Mouse (Mus musculus) heart, embryonic 11.5 days (tissue): ENCODE results near the gene Sowahc. TPM values are rescaled to one million over a fixed set of nuclear protein-coding genes. Genes with fewer than 3 reads are reported as not detected.

Source experiments
- ATAC-seq: fragments of 200-750 bp; cut with Nextera tagmentation; replicated peaks from 2 replicates; pipeline ENCODE4 v1.8.0; 2017; ENCODE audit warnings: moderate library complexity; ENCODE audit not compliant: insufficient number of reproducible peaks, low FRiP score, low TSS enrichment
- H3K27ac ChIP-seq: fragments of 300-500 bp; sonication (generic); 2 replicates; pipeline ENCODE4 v1.5.1; 2014; ENCODE audit warnings: mild to moderate bottlenecking, low read depth, low read length
- H3K27me3 ChIP-seq: fragments of 300-500 bp; sonication (generic); 2 replicates; pipeline ENCODE4 v1.6.1; 2014; ENCODE audit warnings: mild to moderate bottlenecking, low read length, mixed read lengths; ENCODE audit not compliant: control insufficient read depth, insufficient read depth
- H3K36me3 ChIP-seq: fragments of 300-500 bp; sonication (generic); 2 replicates; pipeline ENCODE4 v1.6.1; 2014; ENCODE audit warnings: mild to moderate bottlenecking, low read length, moderate library complexity, mixed read lengths; ENCODE audit not compliant: control insufficient read depth, insufficient read depth
- H3K4me1 ChIP-seq: fragments of 300-500 bp; sonication (generic); 2 replicates; pipeline ENCODE4 v1.6.1; 2014; ENCODE audit warnings: low read length; ENCODE audit not compliant: control insufficient read depth, insufficient read depth
- H3K4me2 ChIP-seq: fragments of 300-500 bp; sonication (generic); 2 replicates; pipeline ENCODE4 v1.6.1; 2014; ENCODE audit warnings: mild to moderate bottlenecking, moderate library complexity
- H3K4me3 ChIP-seq: fragments of 300-500 bp; sonication (generic); 2 replicates; pipeline ENCODE4 v1.5.1; 2014; ENCODE audit warnings: low read depth, low read length
- H3K9ac ChIP-seq: fragments of 300-500 bp; sonication (generic); 2 replicates; pipeline ENCODE4 v1.6.1; 2014; ENCODE audit warnings: mild to moderate bottlenecking, low read depth, low read length, moderate library complexity
- H3K9me3 ChIP-seq: fragments of 300-500 bp; sonication (generic); replicated peaks from 2 replicates; pipeline ENCODE4 v1.6.1; 2016; ENCODE audit warnings: low read length; ENCODE audit not compliant: control insufficient read depth
- WGBS: fragments of 180-500 bp; shearing (Covaris S2); extraction: QIAGEN DNeasy Blood & Tissue Kit; methylation state at CpG from one replicate; pipeline ENCODE4 v1.1.7; 2014; ENCODE audit not compliant: insufficient replicate concordance; 5-methylcytosine and 5-hydroxymethylcytosine counted together
- polyA plus RNA-seq: library from polyadenylated mRNA; unstranded; fragments of >200 nt; fragmentation: Nextera tagmentation; extraction: Ambion mirVana; gene quantifications from 2 replicates; pipeline ENCODE4 v1.2.1, GENCODE M21; 2014

Sowahc gene
- polyA plus RNA-seq, 1 experiment from 2014 or later, result 2.0 TPM

DNA sequence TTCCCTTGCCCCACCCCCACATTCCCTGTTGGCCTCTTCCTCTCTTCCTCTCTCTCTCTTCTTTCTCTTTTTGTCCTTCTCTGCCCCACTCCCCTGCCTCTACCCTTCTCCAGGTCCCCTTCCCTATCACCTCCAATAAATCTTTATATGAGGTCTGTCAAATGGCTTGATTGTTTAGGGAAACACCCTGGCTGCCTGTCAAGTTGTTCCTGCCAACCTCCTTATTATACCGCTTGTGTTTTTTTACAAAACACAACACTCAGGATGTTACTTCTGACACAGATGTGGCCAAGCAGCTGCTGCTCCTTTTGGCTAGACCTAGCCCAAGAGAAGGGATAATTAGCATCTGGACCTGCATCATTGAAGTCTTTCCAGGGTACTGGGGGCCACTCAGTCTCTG, 40.3 kb downstream of the Sowahc start:
- Histone ChIP-seq H3K9me3 (no peaks in the 10 kb centered on the region), H3K27ac (no peak overlapping the region), H3K4me1 (peaks cover 4% of the 10 kb centered on the region; the same call in 1 of the 2 replicates), H3K36me3 (no peaks in the 10 kb centered on the region), H3K27me3 (no peaks in the 10 kb centered on the region), H3K4me3 (no peak overlapping the region), H3K4me2 (no peak overlapping the region), H3K9ac (no peak overlapping the region)
- no peak for ATAC-seq
- 85% methylated on average over 1 of the region's 1 CpGs for WGBS

DNA sequence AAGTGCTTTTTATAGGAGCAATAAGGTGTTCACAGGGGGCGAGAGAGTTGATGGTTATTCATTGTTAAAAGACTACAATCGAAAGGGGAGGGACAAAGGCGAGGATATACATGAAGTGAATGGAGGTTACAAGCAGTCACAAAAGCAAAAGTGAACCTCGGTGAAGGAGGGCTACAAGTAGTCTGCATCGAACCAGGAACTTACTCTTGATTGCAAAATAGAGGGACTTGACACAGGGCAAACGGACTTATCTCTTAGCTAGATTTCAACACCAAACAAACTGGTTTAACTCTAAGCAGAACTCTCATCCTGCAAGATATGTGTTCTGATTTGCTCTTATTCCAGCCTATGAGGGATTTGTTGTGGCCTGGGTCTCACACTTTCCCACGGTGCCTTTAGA, 41.2 kb downstream of the Sowahc start:
- Histone ChIP-seq H3K9me3 (no peaks in the 10 kb centered on the region), H3K27me3 (no peaks in the 10 kb centered on the region), H3K36me3 (no peaks in the 10 kb centered on the region), H3K4me2 (no peak overlapping the region), H3K4me1 (peaks cover 4% of the 10 kb centered on the region; the same call in 1 of the 2 replicates), H3K4me3 (no peak overlapping the region), H3K9ac (no peak overlapping the region), H3K27ac (no peak overlapping the region)
- no peak for ATAC-seq
- 61% methylated on average over 7 of the region's 7 CpGs for WGBS

DNA sequence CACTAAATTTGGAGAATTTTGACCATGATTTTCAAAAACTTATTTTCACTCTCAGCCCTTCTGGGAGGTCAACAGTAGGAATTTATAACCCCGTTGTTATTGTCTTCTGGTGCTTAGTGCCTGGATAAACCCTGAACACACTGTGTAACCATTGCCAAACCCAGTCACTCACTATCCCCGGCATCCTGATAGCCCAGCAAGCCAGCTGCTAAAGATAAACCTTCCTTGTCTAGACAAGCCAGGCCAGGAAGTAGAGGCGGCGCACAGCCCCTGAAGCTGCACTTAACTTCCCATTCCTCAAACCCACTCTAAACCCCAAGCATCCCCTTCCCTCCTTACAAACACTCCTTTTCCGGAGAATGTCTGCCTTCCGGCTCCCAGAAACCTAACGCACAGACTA, 43.3 kb downstream of the Sowahc start:
- Histone ChIP-seq H3K9me3 (no peaks in the 10 kb centered on the region), H3K4me1 (peaks cover 4% of the 10 kb centered on the region; the same call in 1 of the 2 replicates), H3K4me3 (no peak overlapping the region), H3K4me2 (no peak overlapping the region; the same call in 1 of the 2 replicates), H3K9ac (no peak overlapping the region), H3K36me3 (no peaks in the 10 kb centered on the region), H3K27me3 (no peaks in the 10 kb centered on the region), H3K27ac (no peak overlapping the region)
- 34% methylated on average over 7 of the region's 7 CpGs for WGBS
- no peak for ATAC-seq

DNA sequence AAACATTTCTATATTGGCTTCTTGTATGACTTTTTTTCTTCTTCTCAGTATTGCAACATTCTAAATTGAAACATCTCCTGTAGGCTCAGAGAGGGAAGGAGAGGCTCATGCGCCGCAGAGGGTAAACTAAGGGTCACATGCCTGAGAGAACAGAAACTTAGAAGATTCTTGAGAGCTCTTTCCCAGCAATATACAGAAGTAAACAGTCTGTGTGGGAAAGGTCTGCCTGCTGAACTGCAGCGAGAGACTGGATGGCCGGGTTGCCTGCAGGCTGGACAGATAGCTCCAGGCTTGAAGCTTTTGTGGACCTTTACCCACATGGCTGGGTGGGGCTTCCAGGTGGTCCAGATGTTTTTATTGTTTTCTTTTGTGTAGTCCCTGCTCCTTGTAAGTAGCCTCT, 43.9 kb downstream of the Sowahc start:
- WGBS, result 45% methylated on average over 4 of the region's 4 CpGs
- Histone ChIP-seq H3K9me3 (no peaks in the 10 kb centered on the region), H3K27ac (no peak overlapping the region), H3K4me2 (no peak overlapping the region), H3K4me1 (peaks cover 4% of the 10 kb centered on the region; the same call in 1 of the 2 replicates), H3K27me3 (no peaks in the 10 kb centered on the region), H3K36me3 (no peaks in the 10 kb centered on the region), H3K9ac (no peak overlapping the region), H3K4me3 (no peak overlapping the region)
- no peak for ATAC-seq

DNA sequence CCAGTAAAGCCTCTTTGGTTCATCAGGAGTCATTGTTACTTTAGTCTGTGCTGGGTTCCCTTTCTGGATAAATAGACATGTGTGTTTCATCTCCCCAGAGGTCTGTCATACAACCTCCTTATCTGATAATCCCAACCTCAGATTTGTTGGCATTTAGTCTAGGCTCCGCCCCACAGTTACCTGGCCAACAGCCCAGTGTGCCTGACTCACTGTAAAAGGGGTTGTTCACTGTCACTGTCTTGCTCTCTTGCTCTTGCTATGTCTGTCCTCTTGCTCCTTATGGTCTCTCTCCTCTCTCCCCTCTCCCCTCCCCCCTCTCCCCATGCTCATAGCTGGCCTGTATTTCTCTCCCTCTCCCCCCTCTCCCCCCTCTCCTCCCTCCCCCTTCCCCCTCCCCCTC, 44.3 kb downstream of the Sowahc start:
- H3K4me3 ChIP-seq, result no peak overlapping the region
- H3K9me3 ChIP-seq, result no peaks in the 10 kb centered on the region
- H3K27ac ChIP-seq, result no peak overlapping the region
- H3K4me2 ChIP-seq, result no peak overlapping the region
- no peak for ATAC-seq
- no peak overlapping the region for H3K9ac ChIP-seq
- H3K4me1 ChIP-seq, result peaks cover 4% of the 10 kb centered on the region; the same call in 1 of the 2 replicates
- H3K36me3 ChIP-seq, result no peaks in the 10 kb centered on the region
- no peaks in the 10 kb centered on the region for H3K27me3 ChIP-seq
- WGBS, result 90% methylated on average over 1 of the region's 1 CpGs

DNA sequence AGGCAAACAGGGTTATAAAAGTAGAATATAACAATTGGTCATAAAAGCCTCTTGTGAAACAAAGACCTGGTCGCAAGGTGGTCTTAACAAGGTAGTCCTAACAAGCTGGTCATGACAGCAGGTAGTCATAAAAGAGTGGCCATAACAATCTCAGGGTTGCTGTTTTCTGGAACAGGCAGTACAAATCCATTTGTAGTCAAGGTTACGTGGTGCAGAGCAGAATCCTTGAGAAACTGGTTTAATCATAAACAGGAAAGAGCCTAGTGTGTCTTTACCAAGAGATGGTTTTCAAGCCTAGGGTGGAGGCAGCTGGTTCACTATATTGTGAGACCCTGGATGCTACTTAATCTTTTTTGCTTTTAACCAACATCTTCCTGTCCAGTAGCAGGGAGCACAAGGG, 45.5 kb downstream of the Sowahc start:
- Histone ChIP-seq H3K36me3 (no peaks in the 10 kb centered on the region), H3K27ac (no peak overlapping the region), H3K9me3 (no peaks in the 10 kb centered on the region), H3K4me1 (peaks cover 4% of the 10 kb centered on the region; the same call in 1 of the 2 replicates), H3K27me3 (no peaks in the 10 kb centered on the region), H3K4me3 (no peak overlapping the region), H3K4me2 (no peak overlapping the region), H3K9ac (no peak overlapping the region)
- WGBS, result 87% methylated on average over 2 of the region's 2 CpGs
- no peak for ATAC-seq

DNA sequence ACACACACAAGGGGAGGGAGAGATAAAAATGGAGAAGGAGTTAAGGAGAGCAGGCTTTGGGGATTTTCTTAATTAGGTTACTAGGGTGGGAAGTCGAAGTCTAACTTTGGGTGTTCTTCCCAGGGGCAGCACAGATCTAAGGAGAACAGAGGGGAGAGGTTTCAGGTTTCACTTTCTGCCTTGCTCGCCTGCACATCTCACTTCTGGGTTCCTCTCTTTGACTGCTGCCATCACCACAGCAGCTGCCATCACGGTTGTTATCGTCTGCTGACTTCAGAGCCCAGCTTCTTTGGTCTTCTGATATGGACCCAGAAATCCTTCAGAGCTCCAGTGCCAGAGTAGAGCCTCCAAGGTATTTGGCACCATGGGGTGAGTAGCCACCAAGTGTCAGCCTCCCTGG, 46.4 kb downstream of the Sowahc start:
- 21% methylated on average over 4 of the region's 4 CpGs for WGBS
- Histone ChIP-seq H3K36me3 (no peaks in the 10 kb centered on the region), H3K4me1 (peaks cover 4% of the 10 kb centered on the region; the same call in 1 of the 2 replicates), H3K27ac (no peak overlapping the region), H3K4me2 (no peak overlapping the region), H3K4me3 (no peak overlapping the region), H3K9ac (no peak overlapping the region), H3K27me3 (no peaks in the 10 kb centered on the region), H3K9me3 (no peaks in the 10 kb centered on the region)
- ATAC-seq, result no peak

DNA sequence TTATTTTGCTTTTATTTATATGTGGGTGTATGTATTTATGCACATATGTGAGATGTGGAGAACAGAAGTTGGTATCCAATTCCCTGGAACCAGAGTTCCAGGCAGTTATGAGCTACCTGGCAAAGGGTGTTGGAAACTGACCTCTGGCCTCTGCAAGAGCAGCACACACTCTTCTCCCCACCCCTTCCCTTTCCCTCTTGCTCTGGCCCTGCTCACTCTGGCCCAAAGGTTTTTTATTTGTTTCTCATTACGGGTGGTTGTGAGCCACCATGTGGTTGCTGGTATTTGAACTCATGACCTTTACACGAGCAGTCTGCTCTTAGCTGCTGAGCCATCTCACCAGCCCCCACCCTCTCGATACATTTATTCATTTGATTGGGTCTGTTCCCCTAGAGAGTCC, 47.0 kb downstream of the Sowahc start:
- ATAC-seq, result no peak
- WGBS, result 54% methylated on average over 3 of the region's 3 CpGs
- H3K9me3 ChIP-seq, result no peaks in the 10 kb centered on the region
- H3K9ac ChIP-seq, result no peak overlapping the region
- H3K27ac ChIP-seq, result no peak overlapping the region
- H3K4me2 ChIP-seq, result no peak overlapping the region
- no peak overlapping the region for H3K4me3 ChIP-seq
- H3K36me3 ChIP-seq, result no peaks in the 10 kb centered on the region
- H3K27me3 ChIP-seq, result no peaks in the 10 kb centered on the region
- peaks cover 4% of the 10 kb centered on the region; the same call in 1 of the 2 replicates for H3K4me1 ChIP-seq

DNA sequence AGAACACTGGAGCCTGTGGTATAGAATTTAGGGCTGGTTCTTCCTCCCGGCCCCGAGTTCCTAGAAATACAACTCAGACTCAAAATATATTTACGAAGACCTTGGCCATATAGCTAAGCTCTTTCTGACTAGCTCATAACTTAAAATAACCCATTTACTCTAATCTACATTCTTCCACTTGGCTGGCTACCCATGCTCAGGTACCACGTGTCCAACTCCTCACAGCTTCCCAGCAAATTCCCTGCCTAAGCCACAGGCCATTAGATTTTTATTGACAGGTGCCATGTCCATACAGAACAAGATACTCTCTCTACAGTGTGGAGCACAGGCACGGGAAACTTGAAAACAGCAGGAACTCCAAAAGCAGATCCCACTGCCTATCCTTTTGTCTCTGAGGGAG, 54.0 kb downstream of the Sowahc start:
- no peak overlapping the region for H3K4me2 ChIP-seq
- no peak for ATAC-seq
- WGBS, result 80% methylated on average over 5 of the region's 5 CpGs
- no peaks in the 10 kb centered on the region for H3K27me3 ChIP-seq
- H3K9ac ChIP-seq, result no peak overlapping the region
- no peaks in the 10 kb centered on the region for H3K36me3 ChIP-seq
- H3K9me3 ChIP-seq, result no peaks in the 10 kb centered on the region
- no peak overlapping the region for H3K27ac ChIP-seq
- H3K4me3 ChIP-seq, result no peak overlapping the region
- no peaks in the 10 kb centered on the region; the same call in 1 of the 2 replicates for H3K4me1 ChIP-seq
